Mouse (Mus musculus) retina, embryonic 14.5 days (tissue): ENCODE data around the gene Ears2.
A peak's percentile ranks its signal among the peaks of the same experiment; 100 is the strongest.

Experiments used
- DNase-seq: peaks from one replicate; pipeline ENCODE4 v3.0.0-alpha.2; 2015; ENCODE audit warnings: low spot score

The Ears2 gene

GRCm38 (mm10) chr7:122045181-122045634 lies 21.9 kb downstream of the Ears2 start:
- no peak for DNase-seq

- no peak for DNase-seq
Observed at GRCm38 (mm10) chr7:122044106-122044505, 23.0 kb downstream of the Ears2 start.

GRCm38 (mm10) chr7:122034348-122034747 lies 32.7 kb downstream of the Ears2 start:
- no peak for DNase-seq

- DNase-seq: no peak
Observed at GRCm38 (mm10) chr7:122033371-122033770, 33.7 kb downstream of the Ears2 start.

- DNase-seq: no peak
Observed at GRCm38 (mm10) chr7:122022131-122022530, 44.9 kb downstream of the Ears2 start.

GRCm38 (mm10) chr7:122020667-122021354 lies 46.3 kb downstream of the Ears2 start, which contains the start of gene Gga2:
TSS of gene Gga2 (minus strand) at chr7:122021222.
- DNase-seq: peak; percentile 92

- no peak for DNase-seq
Observed at GRCm38 (mm10) chr7:122020273-122020666, 46.8 kb downstream of the Ears2 start.

GRCm38 (mm10) chr7:122018978-122019377 lies 48.1 kb downstream of the Ears2 start:
- DNase-seq: no peak

GRCm38 (mm10) chr7:122018247-122018646 lies 48.8 kb downstream of the Ears2 start:
- DNase-seq: no peak

GRCm38 (mm10) chr7:122015734-122016133 lies 51.3 kb downstream of the Ears2 start:
- peak; percentile 47 for DNase-seq

- DNase-seq: peak; percentile 60
Observed at GRCm38 (mm10) chr7:122015105-122015504, 52.0 kb downstream of the Ears2 start.

GRCm38 (mm10) chr7:122012949-122013348 lies 54.1 kb downstream of the Ears2 start:
- no peak for DNase-seq

GRCm38 (mm10) chr7:122012370-122012769 lies 54.7 kb downstream of the Ears2 start:
- DNase-seq: no peak

- DNase-seq: no peak
Observed at GRCm38 (mm10) chr7:122000396-122000795, 66.7 kb downstream of the Ears2 start.

- DNase-seq: no peak
Observed at GRCm38 (mm10) chr7:121995961-121996360, 71.1 kb downstream of the Ears2 start.
